Mouse (Mus musculus) hematopoietic stem cell, adult 5-6 weeks (primary cell): ENCODE results near the gene Dhrs7. TPM values are rescaled to one million over a fixed set of nuclear protein-coding genes. Genes with fewer than 3 reads are reported as not detected.

Source experiments
- ATAC-seq, 2 experiments: fragments of 125-278 bp in 1 of 2; replicated peaks in 1 of 2; 2 replicates each; pipeline ENCODE4 v1.8.0; 2016 to 2017; ENCODE audit warnings: inconsistent platforms in 2 of 2, mild to moderate bottlenecking in 2 of 2, moderate number of reproducible peaks in 2 of 2, low read depth in 1 of 2, moderate TSS enrichment in 1 of 2; ENCODE audit not compliant: low FRiP score in 2 of 2, poor library complexity in 2 of 2, severe bottlenecking in 2 of 2, insufficient read depth in 1 of 2, low TSS enrichment in 1 of 2
- total RNA-seq: library from RNA; stranded (forward); fragments of 172-1452, 232-1000 nt; gene quantifications from 2 replicates; pipeline ENCODE4 v1.2.3, GENCODE M21; 2017

Dhrs7 gene
- total RNA-seq, 1 experiment from 2014 or later, result 38.0 TPM

DNA sequence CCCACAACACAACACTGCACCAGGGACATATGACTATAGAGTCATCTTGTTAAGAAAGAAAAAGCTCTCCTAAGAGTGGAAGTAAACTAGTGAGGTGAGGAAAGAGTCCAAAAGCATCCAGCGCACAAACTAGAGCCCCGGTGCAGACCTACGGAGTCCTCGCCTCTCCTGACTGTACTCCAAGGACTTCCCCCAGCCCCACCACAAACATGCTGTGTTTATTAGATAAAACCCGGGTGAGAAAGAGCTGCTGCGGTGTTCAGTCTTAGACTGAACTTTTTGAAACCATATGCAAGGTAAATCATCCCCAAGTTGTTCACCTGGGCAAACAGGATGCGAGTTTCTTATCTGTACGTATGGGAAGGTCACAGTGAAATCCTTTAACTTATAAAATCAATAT lies 6.2 kb upstream of the Dhrs7 start:
- 0 out of 4 replicates have a peak, but pooled peaks of 1 of the 2 experiments have one; percentile 14 for ATAC-seq

DNA sequence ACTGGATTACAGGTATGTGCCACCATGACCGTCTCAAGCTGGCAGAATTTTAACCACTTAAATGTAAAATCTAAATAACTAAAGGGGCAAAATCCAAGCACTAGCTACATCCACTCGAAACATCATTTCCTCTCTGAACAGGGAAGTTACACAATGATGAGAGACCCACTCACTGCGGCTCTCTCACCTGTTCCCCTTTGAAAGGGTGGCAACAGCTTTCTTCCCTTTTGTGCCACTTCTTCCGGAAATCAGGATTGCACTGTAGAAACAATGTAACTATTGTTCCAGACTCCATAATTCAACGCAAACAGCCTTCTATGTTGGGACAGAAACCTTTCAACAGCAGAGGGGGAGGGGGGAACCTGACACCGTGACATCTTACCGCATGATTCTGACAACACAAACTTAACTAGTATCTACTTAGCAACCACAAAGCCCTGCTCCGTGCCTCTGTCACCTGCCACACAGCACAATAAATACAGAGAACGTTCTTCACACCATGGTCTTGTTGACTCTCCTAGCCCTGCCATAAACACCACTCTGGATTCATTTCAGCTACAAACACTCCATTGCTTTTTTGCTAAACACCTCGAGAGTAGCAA lies 3.3 kb upstream of the Dhrs7 start:
- peak; percentile 29 to 68; a peak in 2 of 4 replicates for ATAC-seq

DNA sequence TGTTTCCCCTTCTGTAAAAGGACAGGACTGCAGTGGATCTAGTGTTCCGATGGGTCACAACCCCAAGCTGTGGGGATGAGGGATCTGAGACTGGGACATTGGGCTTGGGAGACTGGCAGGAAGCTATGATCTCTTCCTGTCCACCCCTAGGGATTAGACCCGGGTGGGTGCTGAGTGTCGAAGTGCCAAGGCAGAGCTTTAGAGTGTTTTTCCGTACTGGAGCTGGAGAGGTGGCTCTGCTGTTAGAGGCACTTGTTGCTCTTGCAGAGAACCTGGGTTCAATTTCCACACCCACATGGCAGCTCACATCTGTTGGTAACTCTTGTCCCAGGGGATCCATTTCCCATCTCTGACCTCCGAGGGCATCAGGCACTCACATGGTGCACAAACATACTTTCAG lies 1.3 kb upstream of the Dhrs7 start:
- ATAC-seq, result no peak

DNA sequence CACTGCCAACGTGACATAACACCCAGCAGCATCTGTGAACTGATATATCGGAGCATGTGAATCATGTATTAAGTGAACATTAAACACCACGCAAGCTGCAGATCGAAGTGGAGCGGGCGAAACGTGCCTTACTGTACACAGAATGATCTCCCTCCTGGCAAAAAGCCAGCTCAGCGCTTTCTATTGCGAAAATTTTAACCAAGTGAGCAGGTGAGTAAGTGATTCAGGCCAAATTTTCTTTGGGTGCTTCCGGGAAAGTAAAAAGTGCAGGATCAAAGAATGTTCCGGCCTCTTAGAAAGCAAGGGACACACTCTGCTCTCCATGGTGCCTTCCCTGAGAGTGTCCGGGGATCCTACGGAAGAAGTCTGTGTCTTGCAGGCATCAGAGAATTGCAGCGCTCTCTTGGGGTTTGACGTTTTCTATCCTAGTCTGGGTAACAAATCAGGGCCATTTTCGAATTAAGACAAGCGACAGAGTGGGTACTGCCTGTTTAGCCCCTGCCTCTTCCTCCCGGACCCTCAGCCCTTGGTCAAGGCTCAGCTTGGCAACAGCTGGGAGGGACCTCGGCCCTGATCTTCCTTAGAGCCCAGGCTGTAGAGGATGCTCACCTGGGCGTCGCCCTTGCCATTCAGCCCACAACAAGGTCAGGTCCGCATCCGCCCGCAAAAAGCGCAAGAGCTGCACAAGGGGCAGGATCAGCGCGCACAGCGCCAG lies 532 bp downstream of the Dhrs7 start:
- peak in 1 of 2 experiments; percentile 2; a peak in 2 of 4 replicates for ATAC-seq

DNA sequence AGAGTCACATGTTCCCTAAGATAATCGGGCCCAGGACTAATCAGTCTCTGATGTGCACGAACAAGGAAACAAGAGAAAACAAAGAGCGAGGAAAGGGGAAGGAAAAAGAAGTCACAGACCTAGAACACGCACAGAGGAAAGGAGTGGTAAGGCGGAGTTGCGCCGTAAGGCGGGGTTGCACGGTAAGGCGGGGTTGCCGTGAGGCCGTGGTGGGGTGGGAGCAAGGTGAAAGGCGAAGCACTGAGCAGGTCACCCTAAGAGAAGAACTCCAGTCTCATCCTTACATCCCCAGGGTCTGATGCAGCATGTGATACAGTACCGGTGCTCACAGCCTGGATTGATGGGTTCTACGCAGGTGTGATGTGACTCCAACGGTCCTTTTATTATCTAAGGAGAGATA lies 8.9 kb downstream of the Dhrs7 start:
- ATAC-seq, result no peak

DNA sequence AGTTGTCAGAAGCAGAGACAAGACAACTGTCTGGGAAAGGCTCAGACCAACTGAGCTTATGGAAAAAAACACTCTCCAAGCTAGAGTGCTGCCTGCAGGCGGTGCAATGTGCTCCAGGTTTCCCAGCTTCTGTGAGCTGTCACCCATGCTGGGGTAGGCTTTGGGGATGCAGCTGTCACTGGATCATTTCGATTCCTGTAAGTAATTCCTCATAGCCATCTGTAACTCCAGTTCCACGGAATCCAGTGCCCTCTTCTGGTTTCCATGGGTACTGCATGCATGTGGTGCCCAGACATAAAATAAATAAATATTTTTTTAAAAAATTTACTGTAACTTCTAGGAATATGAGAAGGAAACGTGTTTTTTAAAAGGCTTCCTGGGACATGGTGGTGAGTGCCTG lies 10.0 kb downstream of the Dhrs7 start:
- ATAC-seq, result no peak

DNA sequence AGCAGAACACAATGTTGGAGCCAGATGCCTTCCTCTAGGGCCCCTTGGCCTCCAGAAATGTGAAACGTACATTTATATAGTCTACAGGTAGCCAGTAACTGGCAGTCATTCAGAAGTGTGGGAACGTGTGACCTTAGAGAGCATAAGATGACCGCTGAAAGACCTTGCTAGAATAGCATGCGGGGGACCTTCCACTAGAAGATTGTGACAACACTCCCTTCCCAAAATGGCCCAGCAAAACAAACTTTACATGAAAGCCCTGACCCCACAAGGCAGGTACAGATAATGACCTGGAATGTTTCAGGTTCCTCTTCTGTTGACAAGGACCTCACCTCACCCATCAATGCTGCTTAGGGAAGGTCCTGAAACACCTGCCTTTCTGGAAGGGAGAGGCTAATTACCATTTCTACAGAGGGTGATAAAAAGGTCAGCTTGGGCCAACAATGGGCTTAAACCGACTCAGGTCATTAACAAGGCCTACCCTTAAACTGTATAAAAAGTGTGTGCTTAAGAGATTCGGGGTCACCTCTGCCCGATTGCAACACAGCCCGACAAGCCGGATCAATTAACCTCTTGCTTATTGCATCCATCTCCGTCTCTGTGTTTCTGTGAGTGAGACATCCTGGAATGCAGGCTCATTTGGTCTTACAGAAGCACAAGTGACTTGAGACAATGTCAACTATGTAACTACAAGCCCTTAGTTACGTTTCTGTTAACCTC lies 14.9 kb downstream of the Dhrs7 start, which contains the start of gene Gm4756:
Gm4756 (minus strand) TSS at position 51 of the 720 bp plus-strand sequence.
- no peak for ATAC-seq

DNA sequence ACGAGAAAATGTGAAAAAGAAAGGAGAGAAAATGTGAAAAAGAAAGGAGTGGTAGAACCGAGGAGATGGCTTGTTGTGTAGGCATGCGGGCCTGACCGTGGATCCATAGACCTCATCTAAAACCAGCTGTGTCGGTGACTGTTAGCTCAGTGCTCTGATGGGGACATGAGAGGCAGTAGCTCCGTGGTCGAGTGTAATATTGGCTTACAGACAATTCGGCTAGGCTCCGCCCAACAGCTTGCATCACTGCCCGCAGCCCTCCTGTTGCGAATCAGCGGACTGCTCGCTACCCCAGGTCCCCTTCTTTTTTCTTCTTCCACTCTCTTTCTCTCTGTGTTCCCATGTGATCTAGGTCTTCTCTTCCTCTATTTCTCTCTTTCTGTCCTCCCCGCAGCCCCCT lies 15.8 kb downstream of the Dhrs7 start:
- peak in 1 of 2 experiments; percentile 25; a peak in 1 of 4 replicates for ATAC-seq

DNA sequence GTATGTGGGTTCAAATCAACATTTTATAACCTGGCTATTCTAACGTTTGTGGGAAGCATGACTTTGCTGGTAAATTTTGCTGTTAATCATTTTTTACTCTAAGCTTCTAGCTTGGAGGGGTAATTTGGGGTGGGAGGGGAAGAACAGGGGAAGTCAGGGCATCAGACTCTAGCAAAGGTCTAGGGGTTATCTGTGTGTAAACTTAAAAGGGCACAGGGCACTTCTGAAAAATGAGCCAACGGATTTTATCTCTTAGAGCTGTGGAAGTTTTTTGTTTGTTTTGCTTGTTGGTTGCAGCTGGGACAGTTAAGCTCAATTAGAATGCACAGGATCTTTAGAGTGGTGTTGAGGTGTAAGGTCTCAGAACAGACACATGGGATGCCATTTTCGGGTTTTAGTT lies 26.7 kb downstream of the Dhrs7 start:
- no peak for ATAC-seq

DNA sequence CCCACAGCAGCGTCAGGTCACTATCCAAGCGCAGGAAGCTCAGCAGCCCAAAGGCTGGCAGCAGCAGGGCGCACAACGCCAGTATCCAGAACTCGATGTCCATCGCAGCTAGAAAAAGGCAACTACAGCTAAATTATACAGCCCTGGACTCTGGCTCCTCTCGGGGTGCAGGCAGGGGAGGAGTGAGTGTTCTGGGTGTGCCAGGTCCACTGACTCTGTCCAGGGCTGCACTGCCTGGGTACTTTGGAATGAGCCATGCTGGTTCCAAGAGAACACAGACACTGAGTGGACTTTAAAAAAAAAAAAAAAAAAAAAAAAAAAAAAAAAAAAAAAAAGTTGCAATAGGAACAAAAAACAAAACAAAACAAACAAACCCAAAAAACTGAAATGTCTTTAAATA lies 36.0 kb downstream of the Dhrs7 start:
- no peak for ATAC-seq

DNA sequence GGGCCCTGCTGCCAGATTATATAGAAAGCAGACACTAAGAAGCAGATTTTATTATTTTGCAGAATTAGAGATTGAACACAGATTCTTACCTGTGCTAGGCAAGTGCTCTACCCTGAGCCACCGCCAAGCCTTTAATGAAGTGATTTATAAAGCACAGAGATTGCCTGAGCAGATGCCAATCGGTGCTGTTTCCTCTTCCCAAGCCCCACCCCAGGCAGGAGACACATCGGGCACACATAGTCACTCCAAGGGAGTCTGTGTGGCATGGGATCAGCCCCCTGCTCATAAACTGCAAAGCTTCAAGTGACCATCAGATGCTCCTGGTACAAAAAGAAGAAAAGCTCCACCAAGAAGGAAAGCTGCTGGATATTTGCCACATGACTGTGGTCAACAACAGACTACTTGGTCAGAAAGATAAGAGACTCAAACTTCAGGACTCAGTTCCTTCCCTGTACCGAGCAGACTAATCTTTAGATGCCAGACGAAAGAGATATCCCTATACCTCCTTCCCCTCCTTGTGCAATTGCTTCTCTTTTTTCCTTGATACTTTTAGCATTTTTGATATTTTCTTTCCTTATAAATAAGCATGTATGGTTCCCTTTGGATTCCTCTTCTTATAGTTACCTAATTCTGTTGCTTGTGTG lies 41.7 kb downstream of the Dhrs7 start:
- ATAC-seq, result peak; percentile 81 to 97

DNA sequence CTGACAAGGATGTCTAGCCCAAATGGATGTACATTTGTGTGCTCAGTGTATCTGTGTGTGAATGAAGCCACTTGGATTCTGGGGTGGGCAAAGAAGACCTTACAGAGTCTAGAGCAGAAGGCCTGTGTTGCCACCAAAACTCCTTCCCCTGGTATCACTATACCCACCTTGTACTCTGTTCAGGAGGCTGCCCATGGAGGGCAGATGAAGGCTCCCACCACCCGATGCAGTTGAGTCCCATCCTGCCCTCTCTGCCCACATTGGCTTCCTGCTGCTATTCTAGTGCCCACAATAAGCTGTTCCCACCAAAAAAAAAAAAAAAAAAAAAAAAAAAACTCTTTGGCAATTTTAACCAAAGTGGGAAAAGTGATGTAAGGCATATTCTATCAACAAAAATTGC lies 43.3 kb downstream of the Dhrs7 start:
- no peak for ATAC-seq

DNA sequence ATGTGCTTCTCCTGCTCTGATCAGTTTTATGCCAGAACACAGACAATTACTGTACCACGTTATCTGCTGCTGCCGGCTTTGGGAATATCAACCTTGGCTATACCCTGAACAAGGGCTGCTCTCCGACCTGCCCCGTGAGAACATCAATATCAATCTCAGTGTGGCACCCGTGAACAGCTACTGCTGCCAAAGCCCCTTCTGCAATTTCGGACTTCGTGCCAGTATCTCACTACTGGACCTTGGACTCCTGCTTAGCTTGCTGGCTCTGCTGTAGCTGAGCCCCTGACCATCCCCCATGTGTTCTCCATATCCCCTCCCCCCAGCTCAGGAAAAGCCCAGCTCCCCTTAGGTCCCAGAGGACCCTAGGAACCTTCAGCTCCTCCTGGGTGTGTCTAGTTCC lies 43.9 kb downstream of the Dhrs7 start:
- ATAC-seq, result no peak

DNA sequence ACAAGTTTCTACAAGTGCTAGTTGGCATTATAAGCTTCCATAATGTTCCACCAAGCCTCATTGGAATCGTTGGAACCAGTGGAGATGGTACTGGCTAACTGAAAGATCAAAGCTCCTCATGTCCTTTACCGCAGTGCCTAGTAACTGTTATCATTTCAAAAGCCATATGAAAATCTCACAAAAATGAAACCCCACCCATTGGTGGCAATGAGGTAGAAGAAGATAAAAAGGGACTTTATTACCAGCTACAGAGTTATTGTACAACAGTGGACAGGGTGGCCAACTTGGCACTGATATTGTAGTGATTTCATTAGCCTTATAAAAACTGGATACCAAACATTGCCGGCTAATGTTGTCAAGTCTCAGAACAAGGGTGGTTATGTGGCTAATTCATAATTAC lies 52.7 kb downstream of the Dhrs7 start:
- ATAC-seq, result no peak

Other genes with a start within 250 kb of the Dhrs7 start
- 0.74 and 3.9 TPM in 2 replicates for gene Lrrc9, start 223.0 kb downstream of the Dhrs7 start, total RNA-seq
- 4.1 and 4.6 TPM in 2 replicates for gene Pcnx4, start 128.5 kb downstream of the Dhrs7 start, total RNA-seq
- gene Gm4756, start 15.2 kb downstream of the Dhrs7 start, total RNA-seq, result not detected in 2 replicates
- 106 and 108 TPM in 2 replicates for gene Ppm1a, start 92.5 kb upstream of the Dhrs7 start, total RNA-seq